Mouse (Mus musculus) frontal cortex, adult 2 months (tissue): ENCODE results near the gene Arl8a. TPM values are rescaled to one million over a fixed set of nuclear protein-coding genes. Genes with fewer than 3 reads are reported as not detected.
"Not testable (repeated sequence)": the region's sequence is repeated elsewhere in the genome, so short reads cannot be mapped to it uniquely, and the experiment has no call there.

Source experiments
- DNase-seq, 2 experiments: peaks; one replicate each; pipeline ENCODE4 v3.0.0; 2022; ENCODE audit warnings: low spot score in 1 of 2; ENCODE audit errors: extremely low spot score in 1 of 2
- polyA plus RNA-seq: library from polyadenylated mRNA; depleted of rRNA; stranded (reverse); fragments of >200 nt; gene quantifications from 2 replicates; pipeline ENCODE4 v1.2.3, GENCODE M21; 2012

Gene Arl8a
- polyA plus RNA-seq, 1 experiment = 337 TPM

- DNase-seq = no peak
Observed at GRCm38 (mm10) chr1:135168453-135169200, 22.0 kb downstream of the Arl8a start.

GRCm38 (mm10) chr1:135169556-135170224 lies 23.1 kb downstream of the Arl8a start:
- no peak for DNase-seq

- no peak for DNase-seq
Observed at GRCm38 (mm10) chr1:135170299-135170698, 23.7 kb downstream of the Arl8a start.

GRCm38 (mm10) chr1:135171202-135171601 lies 24.6 kb downstream of the Arl8a start:
- DNase-seq = no peak

- DNase-seq = peak in 1 of 2 experiments; percentile 85
Observed at GRCm38 (mm10) chr1:135171984-135172383, 25.4 kb downstream of the Arl8a start.

- no peak for DNase-seq
Observed at GRCm38 (mm10) chr1:135173311-135173710, 26.7 kb downstream of the Arl8a start.

- no peak for DNase-seq
Observed at GRCm38 (mm10) chr1:135175176-135175575, 28.6 kb downstream of the Arl8a start.

- no peak for DNase-seq
Observed at GRCm38 (mm10) chr1:135177724-135178123, 31.1 kb downstream of the Arl8a start.

- DNase-seq = no peak
Observed at GRCm38 (mm10) chr1:135178863-135179262, 32.2 kb downstream of the Arl8a start.

- DNase-seq = no peak
Observed at GRCm38 (mm10) chr1:135180830-135181229, 34.2 kb downstream of the Arl8a start.

GRCm38 (mm10) chr1:135181275-135181674 lies 34.7 kb downstream of the Arl8a start:
- no peak for DNase-seq

GRCm38 (mm10) chr1:135181880-135182623 lies 35.4 kb downstream of the Arl8a start:
- no peak for DNase-seq

- no peak for DNase-seq
Observed at GRCm38 (mm10) chr1:135182975-135183374, 36.4 kb downstream of the Arl8a start.

- DNase-seq = no peak
Observed at GRCm38 (mm10) chr1:135183448-135183847, 36.8 kb downstream of the Arl8a start.

GRCm38 (mm10) chr1:135183941-135184570 lies 37.4 kb downstream of the Arl8a start:
- no peak for DNase-seq

GRCm38 (mm10) chr1:135185936-135186335 lies 39.3 kb downstream of the Arl8a start:
- DNase-seq = no peak

- DNase-seq = no peak
Observed at GRCm38 (mm10) chr1:135186427-135186826, 39.8 kb downstream of the Arl8a start.

GRCm38 (mm10) chr1:135187016-135187415 lies 40.4 kb downstream of the Arl8a start:
- not testable (repeated sequence) for DNase-seq

- DNase-seq = no peak
Observed at GRCm38 (mm10) chr1:135188197-135188596, 41.6 kb downstream of the Arl8a start.

- DNase-seq = no peak
Observed at GRCm38 (mm10) chr1:135189186-135189585, 42.6 kb downstream of the Arl8a start.

GRCm38 (mm10) chr1:135194335-135194734 lies 47.7 kb downstream of the Arl8a start:
- not testable (repeated sequence) for DNase-seq
